Mouse (Mus musculus) bone marrow, adult 2 months (tissue): Measurements from ENCODE around the gene B9d1. TPM values are rescaled to one million over a fixed set of nuclear protein-coding genes. Genes with fewer than 3 reads are reported as not detected.

Source experiments
- H3K27ac ChIP-seq: fragments of 200-500 bp; 2 replicates; pipeline ENCODE4 v1.5.1; 2012; ENCODE audit warnings: low read depth, mild to moderate bottlenecking, control low read depth, inconsistent platforms, low read length; ENCODE audit not compliant: control insufficient read depth, poor library complexity, insufficient read depth
- H3K4me1 ChIP-seq: fragments of 200-500 bp; 2 replicates; pipeline ENCODE4 v1.6.1; 2011; ENCODE audit warnings: low read length; ENCODE audit not compliant: control insufficient read depth, insufficient read depth
- H3K4me3 ChIP-seq: fragments of 200-500 bp; replicated peaks from 2 replicates; pipeline ENCODE3; 2011; ENCODE audit warnings: mild to moderate bottlenecking, low read depth, low read length, control low read depth; ENCODE audit not compliant: control insufficient read depth
- CTCF ChIP-seq: fragments of 200-500 bp; IDR thresholded peaks from 2 replicates; pipeline ENCODE4 v1.5.1; 2011; ENCODE audit warnings: low read length, control low read depth; ENCODE audit not compliant: control insufficient read depth, insufficient read depth
- POLR2A ChIP-seq: fragments of 200-500 bp; IDR thresholded peaks from 2 replicates; pipeline ENCODE4 v1.6.1; 2011; ENCODE audit warnings: low read depth, mild to moderate bottlenecking, control low read depth, low read length, borderline replicate concordance; ENCODE audit not compliant: control insufficient read depth
- WGBS: fragments of 180-500 bp; shearing (Covaris S2); methylation state at CpG from one replicate; pipeline ENCODE4 v1.1.7; 2018; 5-methylcytosine and 5-hydroxymethylcytosine counted together
- polyA plus RNA-seq: library from polyadenylated mRNA; stranded (reverse); fragments of >200 nt; gene quantifications from 2 replicates; pipeline ENCODE4 v1.2.4, GENCODE M21; 2011; ENCODE audit warnings: low replicate concordance; ENCODE audit not compliant: missing spikeins, insufficient read depth, insufficient read length

The B9d1 gene
- polyA plus RNA-seq, 1 experiment, result not detected

- H3K27ac ChIP-seq, result peak within 1 kb of the TSS; percentile 41
- TF ChIP-seq CTCF, result no peak
- no peak; the same call in 1 of the 2 replicates for TF ChIP-seq POLR2A
- H3K4me3 ChIP-seq, result peak within 1 kb of the TSS; percentile 77
- H3K4me1 ChIP-seq, result no peaks in the 10 kb centered on the region; the same call in 1 of the 2 replicates
- WGBS, result under 1% methylated on average over 62 of the region's 62 CpGs
These were observed 10.6 kb upstream of the B9d1 start, which contains the start of gene Mapk7 for GRCm38 (mm10) chr11:61494129-61494997. Mapk7 (minus strand) TSS chr11:61494406.

DNA sequence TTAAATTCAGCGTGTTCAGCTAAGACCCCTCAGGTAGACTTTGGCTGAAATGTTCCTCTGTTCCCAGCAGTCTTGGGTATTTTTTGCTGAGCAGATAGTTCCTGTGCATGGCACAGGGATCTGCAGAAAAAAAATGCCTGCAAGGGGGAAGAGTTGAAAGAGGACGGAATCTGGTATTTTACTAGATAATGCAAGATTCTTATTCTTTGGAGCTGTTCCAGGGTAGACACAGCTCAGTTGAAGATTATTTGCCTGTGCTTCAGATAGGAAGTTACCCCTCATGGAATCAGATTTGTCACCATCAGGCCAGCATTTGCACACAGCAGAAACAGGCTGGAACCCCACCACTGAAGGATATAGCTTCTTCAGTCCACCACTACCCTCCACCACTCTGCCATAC, 9.4 kb upstream of the B9d1 start:
- Histone ChIP-seq H3K4me3 (no peak overlapping the region), H3K4me1 (no peaks in the 10 kb centered on the region; the same call in 1 of the 2 replicates), H3K27ac (no peak overlapping the region)
- 79% methylated on average over 2 of the region's 2 CpGs for WGBS
- TF ChIP-seq POLR2A, result no peak
- TF ChIP-seq CTCF, result no peak

DNA sequence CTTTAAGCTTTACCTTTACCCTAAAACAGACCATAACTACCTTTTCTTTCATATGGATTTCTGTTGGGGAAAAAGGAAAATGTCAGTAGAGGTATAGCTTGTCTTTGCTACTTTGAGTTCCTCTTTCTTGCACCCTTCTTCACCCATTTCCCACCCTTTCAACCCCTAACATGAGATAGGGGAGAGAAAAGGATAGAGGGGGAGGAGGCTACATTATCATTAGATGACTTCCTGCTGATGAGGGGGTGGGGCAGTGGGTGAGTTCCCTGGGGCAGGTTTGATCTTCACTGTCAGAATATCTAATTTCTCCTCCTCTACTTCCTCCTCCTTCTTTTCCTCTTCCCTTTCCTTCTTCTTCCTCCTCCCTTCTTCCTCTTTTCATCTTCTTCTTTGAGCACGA, 7.5 kb upstream of the B9d1 start:
- no peak overlapping the region for H3K4me3 ChIP-seq
- WGBS, result 16% methylated on average over 1 of the region's 1 CpGs
- TF ChIP-seq POLR2A (no peak), CTCF (no peak)
- H3K27ac ChIP-seq, result no peak overlapping the region
- no peaks in the 10 kb centered on the region; the same call in 1 of the 2 replicates for H3K4me1 ChIP-seq

DNA sequence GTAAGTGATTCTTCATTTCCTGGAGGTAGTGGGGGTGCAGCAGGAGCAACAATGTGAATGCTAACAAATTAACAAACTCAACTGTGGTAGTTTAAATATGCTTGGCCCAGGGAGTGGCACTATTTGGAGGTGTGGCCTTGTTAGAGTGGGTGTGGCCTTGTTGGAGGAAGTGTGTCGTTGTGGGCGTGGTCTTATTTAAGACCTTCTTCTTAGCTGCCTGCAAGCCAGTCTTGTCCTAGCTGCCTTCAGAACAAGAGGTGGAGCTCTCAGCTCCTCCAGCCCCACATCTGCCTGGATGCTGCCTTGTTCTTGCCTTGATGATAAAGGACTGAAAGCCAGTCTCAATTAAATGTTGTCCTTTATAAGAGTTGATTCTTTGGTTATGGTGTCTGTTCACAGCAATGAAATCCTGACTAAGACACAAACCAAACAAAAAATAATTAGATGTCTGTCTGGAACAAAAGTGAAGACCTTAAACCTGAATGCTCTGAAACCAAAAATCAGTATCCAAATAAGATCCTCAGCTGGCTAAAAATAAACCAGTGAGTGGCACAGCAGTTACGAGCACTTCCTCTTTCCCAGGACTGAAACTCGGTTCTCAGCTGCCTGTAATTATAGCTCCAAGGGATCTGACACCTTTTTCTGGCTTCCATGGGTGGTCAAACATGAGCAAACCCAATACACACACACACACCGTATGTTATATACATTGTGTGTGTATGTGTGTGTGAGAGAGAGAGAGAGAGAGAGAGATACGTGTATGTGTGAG, 6.0 kb upstream of the B9d1 start:
- Histone ChIP-seq H3K27ac (peak overlapping the region; percentile 24; the same call in 1 of the 2 replicates), H3K4me1 (no peaks in the 10 kb centered on the region; the same call in 1 of the 2 replicates), H3K4me3 (no peak overlapping the region)
- WGBS, result 30% methylated on average over 6 of the region's 6 CpGs
- no peak for TF ChIP-seq CTCF
- TF ChIP-seq POLR2A, result no peak

DNA sequence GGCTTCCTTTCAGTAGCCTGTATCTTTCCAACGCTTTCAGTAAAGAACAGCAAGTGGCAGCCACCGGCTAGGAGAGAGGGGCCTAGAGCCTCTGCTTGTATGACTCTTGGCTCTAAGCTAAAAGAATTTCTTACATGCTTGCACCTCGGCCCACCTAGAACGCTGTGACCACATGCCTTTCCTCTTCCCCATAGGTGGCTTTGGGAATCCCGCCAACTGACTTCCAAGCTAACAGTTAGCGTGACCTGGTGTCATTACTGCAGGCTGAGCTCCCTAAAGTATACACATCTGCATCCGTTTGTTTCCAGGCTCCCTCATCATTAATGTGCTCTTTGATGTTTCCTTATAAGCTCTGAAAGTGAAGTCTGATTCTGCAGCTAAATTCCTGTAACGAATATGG, 1.0 kb upstream of the B9d1 start:
- TF ChIP-seq POLR2A, result no peak
- no peak for TF ChIP-seq CTCF
- Histone ChIP-seq H3K4me1 (no peaks in the 10 kb centered on the region), H3K27ac (no peak overlapping the region), H3K4me3 (no peak overlapping the region)
- 46% methylated on average over 8 of the region's 8 CpGs for WGBS

GRCm38 (mm10) chr11:61514953-61515352, 10.0 kb downstream of the B9d1 start:
- TF ChIP-seq POLR2A (no peak), CTCF (no peak)
- no peak overlapping the region for H3K27ac ChIP-seq
- no peak overlapping the region for H3K4me3 ChIP-seq
- WGBS, result 53% methylated on average over 3 of the region's 3 CpGs
- H3K4me1 ChIP-seq, result no peaks in the 10 kb centered on the region

DNA sequence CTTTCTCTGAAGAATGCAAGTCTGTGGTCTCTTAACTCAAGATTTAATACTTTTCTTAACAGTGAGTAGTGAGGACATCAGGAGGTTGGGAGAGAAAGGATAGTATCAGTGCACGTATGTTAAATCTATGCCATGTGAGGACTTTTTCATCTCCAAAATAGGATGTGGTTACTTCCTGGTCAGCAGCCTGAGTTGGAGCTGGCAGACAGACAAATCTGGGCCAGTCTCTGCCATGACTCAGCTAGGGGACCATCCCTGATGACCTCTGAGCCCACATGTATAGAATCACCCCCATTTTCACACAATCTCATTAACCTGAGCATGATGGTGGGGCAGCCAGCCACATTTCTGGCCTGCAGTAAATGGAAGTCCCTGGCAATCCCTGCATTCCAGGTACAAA, 13.0 kb downstream of the B9d1 start:
- Histone ChIP-seq H3K4me3 (no peak overlapping the region), H3K27ac (no peak overlapping the region), H3K4me1 (no peaks in the 10 kb centered on the region)
- no peak for TF ChIP-seq POLR2A
- no peak for TF ChIP-seq CTCF
- WGBS, result 22% methylated on average over 1 of the region's 1 CpGs

GRCm38 (mm10) chr11:61518871-61519270, 13.9 kb downstream of the B9d1 start:
- TF ChIP-seq CTCF (no peak), POLR2A (no peak)
- Histone ChIP-seq H3K27ac (no peak overlapping the region), H3K4me3 (no peak overlapping the region), H3K4me1 (no peaks in the 10 kb centered on the region)
- 78% methylated on average over 3 of the region's 3 CpGs for WGBS
